Mouse (Mus musculus): ENCODE results near the gene Diablo. TPM values are rescaled to one million over a fixed set of nuclear protein-coding genes. Genes with fewer than 3 reads are reported as not detected.
A peak's percentile ranks its signal among the peaks of the same experiment; 100 is the strongest.

Gene Diablo
- polyA plus RNA-seq, 1 experiment from 2014 or later: 121 TPM

- Histone ChIP-seq H3K4me3 (replicated peaks) (no peak overlapping the region), H3K27ac (no peak overlapping the region), H3K9ac (no peak overlapping the region), H3K4me1 (peaks cover 11% of the 10 kb centered on the region), H3K27me3 (peaks cover 7% of the 10 kb centered on the region; the same call in 1 of the 2 replicates), H3K4me2 (no peak overlapping the region), H3K9me3 (replicated peaks) (no peaks in the 10 kb centered on the region), H3K36me3 (no peaks in the 10 kb centered on the region)
- no peak for ATAC-seq (replicated peaks; ENCODE audit: low FRiP score)
- 25% methylated on average over 9 of the region's 9 CpGs for WGBS
These were observed 34.0 kb downstream of the Diablo start for GRCm38 (mm10) chr5:123489935-123490334.

GRCm38 (mm10) chr5:123489112-123489785, 34.7 kb downstream of the Diablo start, which contains the start of the genes Lrrc43 and Il31:
Gene Lrrc43 (plus strand): TSS chr5:123489305.
Gene Il31 (minus strand): TSS chr5:123489489.
- H3K36me3 ChIP-seq: no peaks in the 10 kb centered on the region
- no peak within 1 kb of the TSS for H3K27ac ChIP-seq
- H3K4me2 ChIP-seq: peak within 1 kb of the TSS; percentile 55
- no peak within 1 kb of the TSS for H3K9ac ChIP-seq
- WGBS: 7% methylated on average over 25 of the region's 25 CpGs
- no peaks in the 10 kb centered on the region for H3K9me3 ChIP-seq (replicated peaks)
- H3K27me3 ChIP-seq: peaks cover 7% of the 10 kb centered on the region; the same call in 1 of the 2 replicates
- H3K4me3 ChIP-seq (replicated peaks): peak within 1 kb of the TSS; percentile 14; the same call in 1 of the 2 replicates
- ATAC-seq (replicated peaks; ENCODE audit: low FRiP score): 0 out of 2 replicates have a peak, but pooled peaks have one; percentile 40
- H3K4me1 ChIP-seq: peaks cover 11% of the 10 kb centered on the region

GRCm38 (mm10) chr5:123487659-123488395, 36.1 kb downstream of the Diablo start:
- Histone ChIP-seq H3K4me3 (replicated peaks) (no peak overlapping the region), H3K9me3 (replicated peaks) (no peaks in the 10 kb centered on the region), H3K27ac (no peak overlapping the region), H3K9ac (no peak overlapping the region), H3K36me3 (no peaks in the 10 kb centered on the region), H3K27me3 (peaks cover 7% of the 10 kb centered on the region; the same call in 1 of the 2 replicates), H3K4me1 (peaks cover 11% of the 10 kb centered on the region), H3K4me2 (no peak overlapping the region)
- WGBS: 79% methylated on average over 11 of the region's 11 CpGs
- no peak for ATAC-seq (replicated peaks; ENCODE audit: low FRiP score)

- H3K27ac ChIP-seq: no peak overlapping the region
- H3K4me3 ChIP-seq (replicated peaks): no peak overlapping the region
- no peak overlapping the region for H3K4me2 ChIP-seq
- no peaks in the 10 kb centered on the region for H3K36me3 ChIP-seq
- no peak overlapping the region for H3K9ac ChIP-seq
- 81% methylated on average over 5 of the region's 5 CpGs for WGBS
- no peaks in the 10 kb centered on the region for H3K27me3 ChIP-seq
- H3K9me3 ChIP-seq (replicated peaks): no peaks in the 10 kb centered on the region
- no peak for ATAC-seq (replicated peaks; ENCODE audit: low FRiP score)
- H3K4me1 ChIP-seq: peaks cover 5% of the 10 kb centered on the region
These were observed 50.2 kb downstream of the Diablo start for GRCm38 (mm10) chr5:123473817-123474216.

- Histone ChIP-seq H3K4me1 (peaks cover 5% of the 10 kb centered on the region), H3K4me2 (peak overlapping the region; percentile 53), H3K36me3 (no peaks in the 10 kb centered on the region), H3K27me3 (no peaks in the 10 kb centered on the region), H3K4me3 (replicated peaks) (peak overlapping the region; percentile 28), H3K9me3 (replicated peaks) (no peaks in the 10 kb centered on the region), H3K9ac (no peak overlapping the region), H3K27ac (no peak overlapping the region)
- WGBS: 5% methylated on average over 10 of the region's 10 CpGs
- no peak for ATAC-seq (replicated peaks; ENCODE audit: low FRiP score)
These were observed 53.1 kb downstream of the Diablo start for GRCm38 (mm10) chr5:123470784-123471400.

GRCm38 (mm10) chr5:123464638-123465037, 59.3 kb downstream of the Diablo start:
- no peak for ATAC-seq (replicated peaks; ENCODE audit: low FRiP score)
- no peak overlapping the region for H3K27ac ChIP-seq
- H3K4me3 ChIP-seq (replicated peaks): no peak overlapping the region
- H3K36me3 ChIP-seq: no peaks in the 10 kb centered on the region
- WGBS: 89% methylated on average over 1 of the region's 1 CpGs
- no peak overlapping the region for H3K9ac ChIP-seq
- no peaks in the 10 kb centered on the region for H3K4me1 ChIP-seq
- no peak overlapping the region for H3K4me2 ChIP-seq
- H3K27me3 ChIP-seq: no peaks in the 10 kb centered on the region
- no peaks in the 10 kb centered on the region for H3K9me3 ChIP-seq (replicated peaks)

- Histone ChIP-seq H3K4me2 (no peak overlapping the region), H3K9ac (no peak overlapping the region), H3K36me3 (peaks cover 2% of the 10 kb centered on the region; the same call in 1 of the 2 replicates), H3K4me1 (no peaks in the 10 kb centered on the region), H3K4me3 (replicated peaks) (no peak overlapping the region), H3K27ac (no peak overlapping the region), H3K27me3 (no peaks in the 10 kb centered on the region), H3K9me3 (replicated peaks) (no peaks in the 10 kb centered on the region)
- no peak for ATAC-seq (replicated peaks; ENCODE audit: low FRiP score)
- WGBS: 66% methylated on average over 5 of the region's 5 CpGs
These were observed 62.6 kb downstream of the Diablo start for GRCm38 (mm10) chr5:123461420-123461819.

Small RNA genes lying within 50 kb of the gene (microRNA-seq; reads per million reads assigned to microRNA genes)
- gene Mir7647: 1.6 reads per million, percentile 4 among the genes with 10 or more reads in this experiment

Other genes with a start within 250 kb of the Diablo start
- 41.7 and 42.5 TPM in 2 replicates for gene Bcl7a, start 180.3 kb downstream of the Diablo start, polyA plus RNA-seq (2015; fragmentation: Nextera tagmentation; extraction: Ambion mirVana)
- gene Mlxip, start 129.4 kb downstream of the Diablo start, polyA plus RNA-seq (2015; fragmentation: Nextera tagmentation; extraction: Ambion mirVana): 18.5 and 18.7 TPM in 2 replicates
- not detected in 2 replicates for gene Lrrc43, start 34.9 kb downstream of the Diablo start, polyA plus RNA-seq (2015; fragmentation: Nextera tagmentation; extraction: Ambion mirVana)
- gene Il31, start 34.7 kb downstream of the Diablo start, polyA plus RNA-seq (2015; fragmentation: Nextera tagmentation; extraction: Ambion mirVana): not detected in 2 replicates
- 0.22 TPM in 1 of 2 replicates, not detected in the other for gene B3gnt4, start 13.7 kb downstream of the Diablo start, polyA plus RNA-seq (2015; fragmentation: Nextera tagmentation; extraction: Ambion mirVana)
- 1.2 and 2.6 TPM in 2 replicates for gene Gm49027, start 1.3 kb upstream of the Diablo start, polyA plus RNA-seq (2015; fragmentation: Nextera tagmentation; extraction: Ambion mirVana)
- gene Vps33a, start 48.9 kb upstream of the Diablo start, polyA plus RNA-seq (2015; fragmentation: Nextera tagmentation; extraction: Ambion mirVana): 28.9 and 29.7 TPM in 2 replicates
- gene Clip1, start 160.4 kb upstream of the Diablo start, polyA plus RNA-seq (2015; fragmentation: Nextera tagmentation; extraction: Ambion mirVana): 34.0 and 34.1 TPM in 2 replicates
- gene Zcchc8, start 196.9 kb upstream of the Diablo start, polyA plus RNA-seq (2015; fragmentation: Nextera tagmentation; extraction: Ambion mirVana): 82.7 and 83.5 TPM in 2 replicates
- 122 and 124 TPM in 2 replicates for gene Rsrc2, start 225.2 kb upstream of the Diablo start, polyA plus RNA-seq (2015; fragmentation: Nextera tagmentation; extraction: Ambion mirVana)
- 33.0 and 34.1 TPM in 2 replicates for gene Kntc1, start 225.5 kb upstream of the Diablo start, polyA plus RNA-seq (2015; fragmentation: Nextera tagmentation; extraction: Ambion mirVana)

Measured in kidney, embryonic 15.5 days (tissue).